Mouse (Mus musculus): ENCODE measurements around the gene Cend1. TPM values are rescaled to one million over a fixed set of nuclear protein-coding genes. Genes with fewer than 3 reads are reported as not detected.
A peak's percentile ranks its signal among the peaks of the same experiment; 100 is the strongest.

Cend1 gene
- polyA plus RNA-seq, 2 experiments: not detected

GRCm38 (mm10) chr7:141463824-141464602 is 34.7 kb upstream of the Cend1 start:
- Histone ChIP-seq H3K9ac (replicated peaks) (no peak overlapping the region), H3K27me3 (ENCODE audit: control insufficient read depth, insufficient read depth, low read length) (peaks cover 63% of the 10 kb centered on the region), H3K4me1 (replicated peaks; ENCODE audit: control insufficient read depth in 2 of 2, insufficient read depth in 2 of 2, low read length in 1 of 2) (peaks cover 17 to 20% of the 10 kb centered on the region in 2 experiments), H3K4me3 (ENCODE audit: insufficient read depth in 1 of 2, low read depth in 2 of 2, low read length in 2 of 2) (no peak overlapping the region), H3K4me2 (ENCODE audit: low read depth) (peak overlapping the region; percentile 25), H3K9me3 (ENCODE audit: control insufficient read depth, low read length) (no peaks in the 10 kb centered on the region), H3K36me3 (replicated peaks; ENCODE audit: control insufficient read depth, insufficient read depth, low read depth) (no peaks in the 10 kb centered on the region), H3K27ac (no peak overlapping the region)
- ATAC-seq (ENCODE audit: insufficient read depth) (no peak), DNase-seq (ENCODE audit: low read depth in 3 of 3, low spot score in 3 of 3) (no peak)
- 26% methylated on average over 12 of the region's 12 CpGs for WGBS (ENCODE audit: insufficient replicate concordance)
- TF ChIP-seq EP300 (IDR thresholded peaks at IDR 0.05; ENCODE audit: low read depth): no peak
- no peak for TF ChIP-seq CTCF (IDR thresholded peaks at IDR 0.05; ENCODE audit: low read depth)

- Histone ChIP-seq H3K9me3 (ENCODE audit: control insufficient read depth, low read length) (no peaks in the 10 kb centered on the region), H3K27me3 (ENCODE audit: control insufficient read depth, insufficient read depth, low read length) (peaks cover 63% of the 10 kb centered on the region), H3K4me1 (replicated peaks; ENCODE audit: control insufficient read depth in 2 of 2, insufficient read depth in 2 of 2, low read length in 1 of 2) (peaks cover 6 to 7% of the 10 kb centered on the region in 2 experiments), H3K27ac (no peak overlapping the region), H3K36me3 (replicated peaks; ENCODE audit: control insufficient read depth, insufficient read depth, low read depth) (no peaks in the 10 kb centered on the region), H3K4me3 (ENCODE audit: insufficient read depth in 1 of 2, low read depth in 2 of 2, low read length in 2 of 2) (0 out of 4 replicates have a peak overlapping the region, but pooled peaks of 1 of the 2 experiments have one; percentile 3), H3K4me2 (ENCODE audit: low read depth) (peak overlapping the region; percentile 55), H3K9ac (replicated peaks) (no peak overlapping the region)
- TF ChIP-seq CTCF (IDR thresholded peaks at IDR 0.05; ENCODE audit: low read depth) (no peak), EP300 (IDR thresholded peaks at IDR 0.05; ENCODE audit: low read depth) (no peak)
- DNase-seq (ENCODE audit: low read depth in 3 of 3, low spot score in 3 of 3) (no peak), ATAC-seq (ENCODE audit: insufficient read depth) (no peak)
- WGBS (ENCODE audit: insufficient replicate concordance): 18% methylated on average over 5 of the region's 5 CpGs
These were observed 33.1 kb upstream of the Cend1 start for GRCm38 (mm10) chr7:141462333-141462821.

GRCm38 (mm10) chr7:141461521-141462332 is 32.4 kb upstream of the Cend1 start:
- WGBS (ENCODE audit: insufficient replicate concordance): 3% methylated on average over 59 of the region's 59 CpGs
- ATAC-seq (ENCODE audit: insufficient read depth) (no peak), DNase-seq (ENCODE audit: low read depth in 3 of 3, low spot score in 3 of 3) (no peak)
- Histone ChIP-seq H3K4me3 (ENCODE audit: insufficient read depth in 1 of 2, low read depth in 2 of 2, low read length in 2 of 2) (peak overlapping the region; percentile 13 to 52; a peak in 3 of 4 replicates), H3K9me3 (ENCODE audit: control insufficient read depth, low read length) (no peaks in the 10 kb centered on the region), H3K4me1 (replicated peaks; ENCODE audit: control insufficient read depth in 2 of 2, insufficient read depth in 2 of 2, low read length in 1 of 2) (peaks cover 3% of the 10 kb centered on the region in 2 experiments), H3K27me3 (ENCODE audit: control insufficient read depth, insufficient read depth, low read length) (peaks cover 63% of the 10 kb centered on the region), H3K4me2 (ENCODE audit: low read depth) (peak overlapping the region; percentile 55), H3K9ac (replicated peaks) (peak overlapping the region; percentile 21; the same call in 1 of the 2 replicates), H3K27ac (no peak overlapping the region), H3K36me3 (replicated peaks; ENCODE audit: control insufficient read depth, insufficient read depth, low read depth) (no peaks in the 10 kb centered on the region)
- TF ChIP-seq CTCF (IDR thresholded peaks at IDR 0.05; ENCODE audit: low read depth) (peak; percentile 20; the same call in 1 of the 2 replicates), EP300 (IDR thresholded peaks at IDR 0.05; ENCODE audit: low read depth) (no peak)

- H3K4me2 ChIP-seq (ENCODE audit: low read depth): peak within 1 kb of the TSS; percentile 55
- ATAC-seq (ENCODE audit: insufficient read depth) (no peak), DNase-seq (ENCODE audit: low read depth in 3 of 3, low spot score in 3 of 3) (no peak)
- no peaks in the 10 kb centered on the region for H3K36me3 ChIP-seq (replicated peaks; ENCODE audit: control insufficient read depth, insufficient read depth, low read depth)
- H3K9ac ChIP-seq (replicated peaks): peak within 1 kb of the TSS; percentile 21; the same call in 1 of the 2 replicates
- H3K9me3 ChIP-seq (ENCODE audit: control insufficient read depth, low read length): no peaks in the 10 kb centered on the region
- H3K27me3 ChIP-seq (ENCODE audit: control insufficient read depth, insufficient read depth, low read length): peaks cover 54% of the 10 kb centered on the region
- peak within 1 kb of the TSS; percentile 13 to 52; a peak in 3 of 4 replicates for H3K4me3 ChIP-seq (ENCODE audit: insufficient read depth in 1 of 2, low read depth in 2 of 2, low read length in 2 of 2)
- H3K27ac ChIP-seq: no peak within 1 kb of the TSS
- no peak for TF ChIP-seq EP300 (IDR thresholded peaks at IDR 0.05; ENCODE audit: low read depth)
- TF ChIP-seq CTCF (IDR thresholded peaks at IDR 0.05; ENCODE audit: low read depth): no peak
- H3K4me1 ChIP-seq (replicated peaks; ENCODE audit: control insufficient read depth in 2 of 2, insufficient read depth in 2 of 2, low read length in 1 of 2): peaks cover 4 to 7% of the 10 kb centered on the region in 2 experiments
- 57% methylated on average over 15 of the region's 15 CpGs for WGBS (ENCODE audit: insufficient replicate concordance)
These were observed 31.3 kb upstream of the Cend1 start, which contains the start of gene Cracr2b for GRCm38 (mm10) chr7:141460391-141461113. TSS of gene Cracr2b (plus strand) at chr7:141461094.
